Mouse (Mus musculus) T-helper 2 cell (primary cell): Measurements from ENCODE around the gene Tet3.
"Not testable (repeated sequence)": the region's sequence is repeated elsewhere in the genome, so short reads cannot be mapped to it uniquely, and the experiment has no call there.

ENCODE experiments used
- in situ Hi-C: fragments of 300-600 bp; cut with MboI, MseI; formaldehyde crosslinking; loops from one replicate; pipeline ENCODE4 v1.15.1; 2025; ENCODE audit warnings: high pct_unique_total_duplicates

The Tet3 gene

GRCm38 (mm10) chr6:83381510-83382491 lies 77.1 kb downstream of the Tet3 start:
- in situ Hi-C loops, result loop anchor here (25.0 kb wide), 1 partner anchor 606 kb away; no protein-coding TSS in a partner anchor

- in situ Hi-C loops, result no loop called here
Observed at GRCm38 (mm10) chr6:83373704-83374300, 85.1 kb downstream of the Tet3 start.

GRCm38 (mm10) chr6:83371350-83371749 lies 87.5 kb downstream of the Tet3 start:
- in situ Hi-C loops, result no loop called here

- in situ Hi-C loops, result no loop called here
Observed at GRCm38 (mm10) chr6:83370316-83370965, 88.4 kb downstream of the Tet3 start.

GRCm38 (mm10) chr6:83363075-83363474 lies 95.8 kb downstream of the Tet3 start:
- in situ Hi-C loops, result no loop called here

GRCm38 (mm10) chr6:83361523-83362248 lies 97.2 kb downstream of the Tet3 start:
- in situ Hi-C loops, result no loop called here

GRCm38 (mm10) chr6:83357436-83357835 lies 101.4 kb downstream of the Tet3 start:
- in situ Hi-C loops, result loop anchor here (5.0 kb wide), 2 partner anchors 155 to 320 kb away; partner anchors contain the start of gene Cd207

GRCm38 (mm10) chr6:83356569-83357138 lies 102.2 kb downstream of the Tet3 start:
- in situ Hi-C loops, result loop anchor here (5.0 kb wide), 2 partner anchors 156 to 321 kb away; partner anchors contain the start of gene Cd207

GRCm38 (mm10) chr6:83354856-83355781 lies 103.8 kb downstream of the Tet3 start:
- in situ Hi-C loops, result loop anchor here (5.0 kb wide), 2 partner anchors 157 to 322 kb away; partner anchors contain the start of gene Cd207

- in situ Hi-C loops, result no loop called here
Observed at GRCm38 (mm10) chr6:83352666-83353410, 106.0 kb downstream of the Tet3 start.

GRCm38 (mm10) chr6:83351490-83352160 lies 107.3 kb downstream of the Tet3 start:
- in situ Hi-C loops, result no loop called here

- in situ Hi-C loops, result no loop called here
Observed at GRCm38 (mm10) chr6:83350851-83351405, 108.0 kb downstream of the Tet3 start.

GRCm38 (mm10) chr6:83350172-83350571 lies 108.7 kb downstream of the Tet3 start:
- in situ Hi-C loops, result no loop called here

GRCm38 (mm10) chr6:83349274-83349958 lies 109.5 kb downstream of the Tet3 start:
- in situ Hi-C loops, result no loop called here

GRCm38 (mm10) chr6:83348873-83349272 lies 110.0 kb downstream of the Tet3 start, which contains the start of gene Bola3:
Gene Bola3, plus strand, starts transcription at chr6:83349147.
- in situ Hi-C loops, result no loop called here

GRCm38 (mm10) chr6:83347916-83348315 lies 111.0 kb downstream of the Tet3 start:
- in situ Hi-C loops, result no loop called here

- in situ Hi-C loops, result not testable (repeated sequence)
Observed at GRCm38 (mm10) chr6:83345285-83345684, 113.6 kb downstream of the Tet3 start.
